Mouse (Mus musculus) brain, embryonic 14.5 days (tissue): ENCODE results near the gene Notch1. TPM values are rescaled to one million over a fixed set of nuclear protein-coding genes. Genes with fewer than 3 reads are reported as not detected.

Experiments
- DNase-seq: peaks from one replicate; pipeline ENCODE4 v3.0.0-alpha.2; 2011; ENCODE audit warnings: low read depth
- CTCF ChIP-seq: fragments of 200-500 bp; IDR thresholded peaks from 2 replicates; pipeline ENCODE4 v1.5.1; 2012; ENCODE audit warnings: inconsistent platforms, mild to moderate bottlenecking, moderate library complexity, borderline replicate concordance; ENCODE audit not compliant: insufficient read depth, insufficient read length; ENCODE audit errors: extremely low read depth
- POLR2A ChIP-seq: fragments of 200-500 bp; IDR thresholded peaks from 2 replicates; pipeline ENCODE4 v1.6.1; 2012; ENCODE audit warnings: mild to moderate bottlenecking, inconsistent platforms, borderline replicate concordance; ENCODE audit not compliant: poor library complexity, insufficient read depth, insufficient read length, severe bottlenecking; ENCODE audit errors: extremely low read depth
- polyA plus RNA-seq: library from polyadenylated mRNA; depleted of rRNA; stranded (reverse); fragments of >200 nt; gene quantifications from 2 replicates; pipeline ENCODE4 v1.2.3, GENCODE M21; 2012

Gene Notch1
- polyA plus RNA-seq, 1 experiment = 42.4 TPM

- TF ChIP-seq CTCF (peak; percentile 19; the same call in 1 of the 2 replicates), POLR2A (no peak)
- DNase-seq = peak; percentile 50
Measured at GRCm38 (mm10) chr2:26547481-26547880, 31.0 kb upstream of the Notch1 start.

GRCm38 (mm10) chr2:26544265-26544664 is 27.8 kb upstream of the Notch1 start:
- no peak for DNase-seq
- no peak for TF ChIP-seq CTCF

- TF ChIP-seq POLR2A = no peak
- TF ChIP-seq CTCF = no peak
- DNase-seq = no peak
Measured at GRCm38 (mm10) chr2:26543768-26544167, 27.3 kb upstream of the Notch1 start.

DNA sequence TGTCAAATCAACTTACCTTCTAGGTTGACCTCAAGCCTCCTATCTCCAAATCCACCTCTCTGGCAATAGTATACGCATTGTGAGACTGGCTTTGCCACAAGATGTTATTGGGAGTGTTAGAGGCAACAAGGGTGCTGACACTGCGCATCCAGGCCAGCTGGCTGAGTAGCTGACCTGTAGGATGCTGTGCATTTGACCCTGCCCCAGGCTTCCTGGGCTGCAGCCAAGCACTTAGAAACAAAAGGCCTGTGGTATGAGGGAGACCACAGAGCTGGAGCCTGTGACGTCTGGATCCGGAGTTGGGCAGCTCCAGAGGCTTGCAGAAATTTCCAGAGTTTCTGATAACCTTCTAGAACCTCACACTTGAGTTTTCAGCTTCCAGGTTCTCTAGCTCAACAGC is 26.7 kb upstream of the Notch1 start:
- DNase-seq = no peak

GRCm38 (mm10) chr2:26541258-26541910 is 24.9 kb upstream of the Notch1 start:
- peak; percentile 62 for DNase-seq
- TF ChIP-seq POLR2A (no peak), CTCF (no peak)

More for the DNA sequence above, 26.7 kb upstream of the Notch1 start:
- TF ChIP-seq POLR2A (no peak), CTCF (no peak)

DNA sequence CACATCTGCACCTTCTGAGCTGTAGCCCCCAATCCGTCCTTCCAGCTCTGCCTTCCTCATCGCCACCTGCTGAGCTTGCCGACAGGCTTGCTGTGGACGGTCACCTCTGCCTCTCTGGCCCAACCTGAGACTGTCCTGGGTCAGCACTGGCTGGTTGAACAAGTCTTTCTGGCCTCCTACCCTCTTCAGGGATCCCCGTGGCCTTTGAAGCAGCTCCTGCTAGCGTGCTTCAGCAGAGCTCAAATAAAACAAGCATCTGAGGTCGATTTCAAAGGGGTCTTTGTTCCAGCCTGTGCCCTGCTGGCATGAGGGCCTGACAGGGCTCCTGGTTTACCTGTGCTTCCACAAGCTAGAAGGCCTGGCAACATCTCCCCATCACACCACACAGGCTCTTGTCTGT is 24.3 kb upstream of the Notch1 start:
- DNase-seq = peak; percentile 52
- no peak for TF ChIP-seq POLR2A
- TF ChIP-seq CTCF = no peak

GRCm38 (mm10) chr2:26539516-26539915 is 23.1 kb upstream of the Notch1 start:
- no peak for TF ChIP-seq CTCF
- TF ChIP-seq POLR2A = no peak
- DNase-seq = no peak

- peak; percentile 92 for DNase-seq
- TF ChIP-seq POLR2A = no peak
- TF ChIP-seq CTCF = no peak
Measured at GRCm38 (mm10) chr2:26535517-26536045, 19.1 kb upstream of the Notch1 start.

DNA sequence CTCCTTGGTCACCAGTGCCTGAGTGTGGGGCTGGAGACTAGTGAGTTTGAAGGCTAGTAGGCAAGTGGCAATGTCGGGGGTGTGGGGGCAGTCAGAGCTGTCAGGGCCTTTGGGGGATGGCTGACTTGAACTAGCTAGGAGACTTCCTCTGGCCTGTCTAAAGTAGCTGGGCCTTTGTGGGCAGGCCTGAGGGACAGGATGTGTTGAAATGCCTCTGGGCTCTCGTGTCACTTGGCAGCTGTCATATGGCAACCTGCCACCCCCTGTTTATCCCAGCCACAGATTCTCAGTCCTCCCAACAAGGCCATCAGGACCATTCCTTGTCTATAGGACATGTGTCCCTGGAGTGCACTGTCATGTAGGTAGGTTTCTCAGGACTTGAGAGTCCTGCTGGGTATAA is 18.2 kb upstream of the Notch1 start:
- DNase-seq = peak; percentile 51
- TF ChIP-seq CTCF (no peak), POLR2A (no peak)

- TF ChIP-seq POLR2A = no peak
- no peak for TF ChIP-seq CTCF
- DNase-seq = no peak
Measured at GRCm38 (mm10) chr2:26534161-26534560, 17.7 kb upstream of the Notch1 start.

DNA sequence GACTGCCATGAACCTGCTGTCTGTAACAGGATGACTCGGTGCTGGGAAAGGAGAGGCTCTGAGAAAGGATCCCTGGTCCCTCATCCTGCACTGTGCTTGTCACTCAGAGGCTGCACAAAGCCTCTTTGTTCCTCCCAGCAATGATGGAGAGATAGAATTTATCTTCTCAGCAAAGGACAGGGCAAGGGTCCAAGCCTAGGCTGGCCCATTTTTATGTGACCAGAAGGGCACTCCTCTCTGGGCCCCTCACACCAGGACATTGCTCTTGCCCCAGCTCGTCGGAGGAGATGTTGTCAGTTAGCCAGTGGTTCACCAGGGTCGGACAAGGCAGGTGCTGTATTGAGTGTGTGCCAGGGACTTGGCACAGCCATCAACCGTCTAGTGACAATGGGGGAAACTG is 16.8 kb upstream of the Notch1 start:
- DNase-seq = peak; percentile 81
- TF ChIP-seq CTCF = no peak
- TF ChIP-seq POLR2A = no peak

DNA sequence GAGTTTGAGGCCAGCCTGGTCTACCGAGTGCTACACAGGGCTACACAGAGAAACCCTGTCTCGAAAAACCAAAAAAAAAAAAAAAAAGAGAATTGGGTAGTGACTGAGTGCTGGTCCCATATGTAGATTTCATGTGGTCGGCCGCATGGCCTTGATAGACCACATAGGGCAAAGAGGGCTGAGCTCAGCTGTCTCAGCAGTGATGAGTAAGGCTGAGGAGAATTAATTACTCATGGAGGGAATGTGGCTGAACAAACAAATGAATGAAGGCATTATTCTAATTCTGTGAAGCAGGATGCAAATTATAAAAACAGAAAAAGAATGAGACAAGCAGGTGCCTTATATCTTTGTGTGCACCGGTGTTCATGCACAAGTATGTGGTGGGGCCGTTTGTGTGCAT is 15.4 kb upstream of the Notch1 start:
- peak; percentile 55 for DNase-seq
- TF ChIP-seq POLR2A (no peak), CTCF (no peak)

GRCm38 (mm10) chr2:26529881-26530280 is 13.4 kb upstream of the Notch1 start:
- no peak for DNase-seq
- TF ChIP-seq CTCF (no peak), POLR2A (no peak)

DNA sequence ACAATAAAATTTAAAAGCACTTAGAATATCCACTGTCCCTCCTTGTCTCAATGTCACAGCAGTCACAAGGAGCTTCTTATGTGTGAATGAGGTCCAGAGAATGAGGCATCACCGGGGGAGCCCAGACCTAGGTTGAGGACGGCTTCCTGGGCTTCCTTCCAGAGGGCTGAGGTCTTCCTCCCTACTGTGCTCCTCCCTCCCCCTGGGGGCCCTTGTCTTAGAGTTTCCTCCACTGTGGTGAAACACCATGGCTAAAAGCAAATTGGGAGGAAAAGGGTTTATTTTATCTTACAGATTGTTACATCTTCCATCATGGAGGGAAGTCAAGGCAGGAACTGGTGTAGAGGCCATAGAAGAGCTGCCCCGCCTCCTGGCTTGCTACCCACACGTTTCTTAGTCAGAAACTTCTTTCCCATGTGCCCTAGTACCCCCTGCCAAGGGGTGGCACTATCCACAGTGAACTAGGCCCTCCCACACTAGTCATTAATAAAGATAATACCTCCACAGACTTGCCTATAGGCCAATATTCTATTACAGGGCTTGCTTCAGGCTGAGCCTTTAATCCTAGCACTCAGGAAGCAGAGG is 12.8 kb upstream of the Notch1 start:
- TF ChIP-seq CTCF (no peak), POLR2A (no peak)
- DNase-seq = no peak

DNA sequence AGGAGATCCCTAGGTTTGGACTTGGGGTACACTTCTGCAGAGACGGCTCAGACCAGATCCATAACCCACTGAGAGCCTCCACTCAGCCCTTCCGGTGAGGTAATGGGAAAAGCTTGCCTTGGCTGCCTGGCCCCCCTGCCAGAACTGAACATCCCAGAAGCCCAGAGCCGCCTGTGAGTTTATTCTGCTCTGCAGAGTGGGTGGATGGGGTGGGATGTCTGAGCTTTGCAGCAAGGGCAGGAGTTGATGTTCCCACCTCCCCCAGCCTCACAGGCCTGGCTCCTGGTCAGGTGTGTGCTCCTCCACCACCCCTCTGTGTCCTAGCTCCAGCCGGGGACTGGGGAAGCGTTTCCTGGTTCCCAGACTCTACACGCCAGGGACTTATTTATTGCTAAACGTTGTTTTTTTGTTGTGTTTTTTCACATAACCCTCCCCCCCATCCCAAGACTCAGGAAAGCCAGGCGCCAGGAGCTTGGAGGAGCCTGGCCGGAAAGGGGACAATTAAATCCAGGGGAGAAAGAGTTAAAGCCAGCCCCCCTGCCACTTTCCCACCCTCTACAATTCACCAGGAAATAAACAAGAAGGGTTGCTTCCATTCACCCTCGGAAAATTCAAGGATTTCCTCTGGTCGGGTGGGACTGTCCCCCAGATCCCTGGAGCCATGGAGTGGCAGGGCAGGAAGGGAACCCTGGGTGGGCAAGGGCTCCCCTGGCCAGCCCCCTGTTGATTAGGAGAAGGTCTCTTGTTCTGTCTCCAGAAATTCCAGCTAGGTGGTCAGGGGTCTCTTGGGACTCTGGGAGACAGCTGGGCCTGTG is 10.2 kb upstream of the Notch1 start:
- no peak for DNase-seq

More for the DNA sequence above, 10.2 kb upstream of the Notch1 start:
- TF ChIP-seq POLR2A = no peak
- no peak for TF ChIP-seq CTCF
